Mouse (Mus musculus) intestine, embryonic 16.5 days (tissue): ENCODE results near the gene Slc48a1. TPM values are rescaled to one million over a fixed set of nuclear protein-coding genes. Genes with fewer than 3 reads are reported as not detected.
A peak's percentile ranks its signal among the peaks of the same experiment; 100 is the strongest.

ENCODE experiments used
- ATAC-seq: fragments of 200-750 bp; cut with Nextera tagmentation; 2 replicates; pipeline ENCODE4 v1.8.0; 2017; ENCODE audit warnings: moderate TSS enrichment, moderate library complexity
- H3K27ac ChIP-seq: fragments of 300-500 bp; sonication (generic); 2 replicates; pipeline ENCODE4 v1.5.1; 2014; ENCODE audit warnings: mild to moderate bottlenecking, low read length
- H3K27me3 ChIP-seq: fragments of 300-500 bp; sonication (generic); replicated peaks from 2 replicates; pipeline ENCODE4 v1.6.1; 2014; ENCODE audit warnings: low read length, control low read depth, mixed read lengths; ENCODE audit not compliant: control insufficient read depth, insufficient read depth
- H3K36me3 ChIP-seq: fragments of 300-500 bp; sonication (generic); 2 replicates; pipeline ENCODE4 v1.6.1; 2014; ENCODE audit warnings: low read length, control low read depth; ENCODE audit not compliant: control insufficient read depth, insufficient read depth
- H3K4me1 ChIP-seq: fragments of 300-500 bp; sonication (generic); 2 replicates; pipeline ENCODE4 v1.6.1; 2014; ENCODE audit warnings: low read length, control low read depth, mixed read lengths; ENCODE audit not compliant: control insufficient read depth, insufficient read depth
- H3K4me2 ChIP-seq: fragments of 300-500 bp; sonication (generic); 2 replicates; pipeline ENCODE4 v1.6.1; 2014; ENCODE audit warnings: low read depth, low read length, control low read depth
- H3K4me3 ChIP-seq: fragments of 300-500 bp; sonication (generic); 2 replicates; pipeline ENCODE4 v1.5.1; 2014; ENCODE audit warnings: mild to moderate bottlenecking, low read length
- H3K9ac ChIP-seq: fragments of 300-500 bp; sonication (generic); 2 replicates; pipeline ENCODE4 v1.6.1; 2014; ENCODE audit warnings: low read depth, low read length
- H3K9me3 ChIP-seq: fragments of 300-500 bp; sonication (generic); 2 replicates; pipeline ENCODE4 v1.6.1; 2016; ENCODE audit warnings: low read length, control low read depth; ENCODE audit not compliant: control insufficient read depth
- WGBS: fragments of 180-500 bp; shearing (Covaris S2); extraction: QIAGEN DNeasy Blood & Tissue Kit; methylation state at CpG from one replicate; pipeline ENCODE4 v1.1.7; 2014; 5-methylcytosine and 5-hydroxymethylcytosine counted together
- polyA plus RNA-seq: library from polyadenylated mRNA; unstranded; fragments of >200 nt; fragmentation: Nextera tagmentation; extraction: Ambion mirVana; gene quantifications from 2 replicates; pipeline ENCODE4 v1.2.1, GENCODE M21; 2015

The Slc48a1 gene
- polyA plus RNA-seq, 1 experiment from 2014 or later, result 26.9 TPM

DNA sequence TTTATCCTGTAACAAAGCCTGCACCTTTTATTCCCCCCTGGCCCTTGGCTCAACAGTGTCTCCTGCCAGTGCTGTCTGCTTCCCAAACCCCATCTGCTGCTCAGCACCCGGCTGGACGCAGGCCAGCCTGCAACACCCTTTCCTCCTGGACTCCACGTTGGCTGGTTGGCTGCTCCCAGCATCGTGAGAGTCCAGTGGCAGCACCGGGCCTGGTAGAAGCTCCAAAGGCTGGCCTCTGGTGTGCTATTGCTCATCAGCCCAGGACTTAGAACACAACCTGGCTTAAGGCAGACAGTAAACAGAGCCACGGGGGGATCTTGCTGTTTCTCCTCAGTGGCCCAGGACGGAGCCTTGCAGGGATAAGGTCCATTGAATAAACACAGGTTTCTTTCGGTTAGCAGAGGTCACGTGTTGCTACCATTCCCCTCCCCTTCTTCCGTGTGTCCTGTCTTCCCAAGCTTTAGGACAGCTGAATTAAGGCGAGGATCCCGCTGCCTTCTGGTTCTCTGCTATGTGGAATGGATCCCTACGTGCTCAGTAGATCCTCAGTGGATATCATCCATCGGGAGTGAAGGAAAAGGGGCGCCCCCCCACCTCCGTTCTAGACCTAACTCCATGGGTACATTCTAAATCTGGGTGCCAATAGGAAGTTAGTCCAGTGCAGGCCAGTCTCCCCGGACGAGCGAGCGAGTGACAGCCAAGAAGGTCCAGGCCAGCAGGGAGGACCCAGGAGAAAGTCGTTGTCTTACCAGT lies 35.3 kb downstream of the Slc48a1 start:
- Histone ChIP-seq H3K36me3 (no peaks in the 10 kb centered on the region), H3K4me1 (peaks cover 34% of the 10 kb centered on the region), H3K9me3 (no peaks in the 10 kb centered on the region), H3K27ac (peak overlapping the region; percentile 3; the same call in 1 of the 2 replicates), H3K4me3 (no peak overlapping the region), H3K4me2 (0 out of 2 replicates have a peak overlapping the region, but pooled peaks have one; percentile 0), H3K27me3 (no peaks in the 10 kb centered on the region), H3K9ac (peak overlapping the region; percentile 23)
- ATAC-seq, result 0 out of 2 replicates have a peak, but pooled peaks have one; percentile 25
- 35% methylated on average over 21 of the region's 21 CpGs for WGBS

DNA sequence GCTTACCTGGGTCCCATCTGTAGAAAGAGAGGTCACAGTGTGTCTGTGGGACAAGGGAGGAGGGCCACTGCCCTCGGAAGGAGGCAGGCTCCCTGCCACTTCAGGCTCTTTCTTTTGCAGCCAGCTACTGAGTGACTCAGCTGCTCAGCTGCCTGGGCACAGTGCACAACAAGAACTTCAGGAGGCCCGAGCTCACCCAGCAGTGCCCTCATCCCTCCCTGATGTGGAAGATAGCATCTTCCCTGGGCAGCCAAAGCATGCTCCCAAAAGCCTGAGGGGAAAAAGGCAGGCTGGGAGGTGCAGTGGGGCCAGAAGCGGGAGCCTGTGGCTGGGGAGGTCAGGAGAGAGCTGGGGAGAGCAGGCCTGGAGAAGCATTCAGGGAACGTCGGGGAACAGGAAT lies 36.4 kb downstream of the Slc48a1 start:
- no peak overlapping the region for H3K4me2 ChIP-seq
- H3K36me3 ChIP-seq, result no peaks in the 10 kb centered on the region
- no peaks in the 10 kb centered on the region for H3K27me3 ChIP-seq
- ATAC-seq, result no peak
- no peaks in the 10 kb centered on the region for H3K9me3 ChIP-seq
- H3K4me1 ChIP-seq, result peaks cover 34% of the 10 kb centered on the region
- WGBS, result 54% methylated on average over 5 of the region's 5 CpGs
- H3K4me3 ChIP-seq, result no peak overlapping the region
- H3K9ac ChIP-seq, result no peak overlapping the region
- H3K27ac ChIP-seq, result no peak overlapping the region

DNA sequence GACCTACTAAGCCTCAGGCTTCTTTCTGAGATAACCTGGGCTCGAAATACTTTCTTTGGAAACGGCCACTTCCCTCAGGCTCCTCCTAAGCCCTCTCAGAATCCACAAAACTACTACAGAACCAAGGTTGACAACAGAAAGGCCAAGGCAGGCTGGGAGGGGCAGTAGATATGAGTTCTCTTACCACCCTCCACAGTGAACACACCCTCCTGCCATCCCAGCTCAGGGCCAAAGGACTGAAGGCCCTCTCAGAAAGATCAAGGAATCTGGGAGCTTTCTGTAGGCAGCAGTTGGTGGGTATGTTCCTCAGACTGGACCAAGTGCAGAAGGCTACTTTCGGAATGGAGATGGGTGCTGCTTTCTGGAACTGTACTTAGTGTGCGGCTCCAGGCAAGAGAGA lies 36.9 kb downstream of the Slc48a1 start:
- no peaks in the 10 kb centered on the region for H3K9me3 ChIP-seq
- no peak overlapping the region for H3K9ac ChIP-seq
- WGBS, result 94% methylated on average over 4 of the region's 4 CpGs
- no peak for ATAC-seq
- no peak overlapping the region for H3K27ac ChIP-seq
- H3K4me1 ChIP-seq, result peaks cover 34% of the 10 kb centered on the region
- H3K27me3 ChIP-seq, result no peaks in the 10 kb centered on the region
- no peak overlapping the region for H3K4me3 ChIP-seq
- H3K36me3 ChIP-seq, result no peaks in the 10 kb centered on the region
- no peak overlapping the region for H3K4me2 ChIP-seq

DNA sequence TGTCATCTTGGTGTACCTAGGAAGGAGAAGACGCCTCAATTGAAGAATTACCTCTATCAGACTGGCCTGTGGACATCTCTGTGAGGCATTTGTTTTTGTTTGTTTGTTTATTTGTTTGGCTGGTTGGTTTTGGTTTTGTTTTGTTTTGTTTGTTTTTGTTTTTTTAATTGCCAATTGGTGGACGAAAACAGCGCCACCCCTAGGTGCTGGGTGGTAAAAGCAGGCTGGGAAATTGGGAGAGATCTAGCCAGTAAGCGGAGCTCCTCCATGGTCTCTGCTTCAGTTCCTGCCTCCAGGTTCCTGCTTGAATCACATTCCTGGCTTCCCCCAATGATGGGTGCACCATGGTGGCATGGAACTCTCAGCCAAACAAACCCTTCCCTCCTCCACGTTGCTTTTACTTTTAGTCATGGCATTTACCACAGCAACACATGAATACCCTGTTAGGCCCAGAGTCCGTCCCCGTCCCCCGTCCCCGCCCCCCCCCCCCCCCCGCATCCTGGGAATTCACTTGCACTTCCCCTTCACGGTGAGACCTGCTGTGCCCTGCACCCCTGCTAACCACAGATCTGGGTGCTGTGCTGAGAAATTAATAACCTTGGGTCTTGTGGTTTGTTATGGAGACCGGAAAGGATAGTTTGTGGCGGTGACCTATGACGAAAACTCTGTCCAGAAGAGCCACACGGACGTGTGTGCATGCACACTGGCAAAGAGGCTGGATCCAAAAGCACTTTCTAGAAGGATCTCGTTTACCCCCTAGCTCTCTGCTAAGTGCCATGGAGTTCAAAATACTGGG lies 38.1 kb downstream of the Slc48a1 start:
- H3K36me3 ChIP-seq, result no peaks in the 10 kb centered on the region
- H3K4me3 ChIP-seq, result no peak overlapping the region
- H3K9ac ChIP-seq, result no peak overlapping the region
- no peaks in the 10 kb centered on the region for H3K27me3 ChIP-seq
- ATAC-seq, result no peak
- WGBS, result 90% methylated on average over 17 of the region's 17 CpGs
- H3K9me3 ChIP-seq, result no peaks in the 10 kb centered on the region
- H3K4me2 ChIP-seq, result no peak overlapping the region
- H3K4me1 ChIP-seq, result peaks cover 35% of the 10 kb centered on the region
- no peak overlapping the region for H3K27ac ChIP-seq

DNA sequence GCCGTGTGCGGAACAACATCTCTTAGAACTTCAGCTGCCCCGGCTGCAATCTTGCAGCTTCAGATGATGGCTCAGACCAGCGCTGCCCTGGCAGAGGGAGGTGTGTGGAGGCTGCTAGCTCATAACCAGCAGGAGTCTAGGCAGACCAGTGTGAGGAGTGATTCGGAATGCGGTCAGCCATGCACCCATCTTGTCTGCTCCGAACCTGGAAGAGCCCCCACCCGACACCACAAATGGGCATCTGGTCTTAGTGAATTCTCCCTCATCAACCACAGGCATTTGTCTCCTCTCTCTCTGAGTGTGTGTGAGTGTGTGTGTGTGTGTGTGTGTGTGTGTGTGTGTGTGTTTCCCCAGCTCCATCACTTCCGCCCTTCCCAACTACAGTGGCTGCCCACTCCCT lies 41.6 kb downstream of the Slc48a1 start:
- Histone ChIP-seq H3K27me3 (no peaks in the 10 kb centered on the region), H3K36me3 (no peaks in the 10 kb centered on the region), H3K4me1 (peaks cover 39% of the 10 kb centered on the region), H3K27ac (no peak overlapping the region), H3K9me3 (no peaks in the 10 kb centered on the region), H3K4me2 (no peak overlapping the region), H3K9ac (no peak overlapping the region), H3K4me3 (no peak overlapping the region)
- no peak for ATAC-seq
- 86% methylated on average over 9 of the region's 9 CpGs for WGBS

DNA sequence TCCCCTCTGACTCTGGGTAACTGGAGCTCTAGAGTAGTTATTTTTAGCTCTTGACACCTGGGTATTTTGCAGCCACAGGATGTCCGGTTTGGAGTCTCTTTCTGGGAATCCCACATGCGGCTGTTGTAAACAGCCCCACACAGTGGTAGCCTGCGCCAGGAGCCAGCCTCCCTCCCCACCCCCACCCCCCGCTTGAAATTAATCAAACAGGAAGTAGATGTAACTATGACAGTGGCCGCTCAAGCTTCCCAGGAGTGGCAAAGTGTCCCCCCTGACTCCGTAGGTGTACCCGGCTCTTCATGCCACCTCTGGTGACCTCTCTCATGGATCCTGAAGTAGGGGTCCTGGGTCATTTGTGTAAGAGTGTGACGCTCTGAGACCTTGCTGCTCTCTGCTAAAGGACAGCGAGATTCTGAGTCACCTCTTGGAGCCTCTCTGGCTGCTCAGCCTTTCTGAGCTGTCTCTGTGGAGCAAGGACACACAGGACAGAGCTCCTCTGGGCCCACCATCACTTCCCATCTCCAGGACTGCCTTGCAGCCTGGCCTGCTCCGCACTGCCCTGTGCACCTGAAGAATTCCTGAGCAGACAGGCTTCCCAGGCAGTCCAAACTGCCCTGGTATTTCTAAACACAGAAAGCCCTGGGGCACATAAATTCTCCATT lies 43.1 kb downstream of the Slc48a1 start:
- no peak overlapping the region for H3K4me3 ChIP-seq
- peaks cover 49% of the 10 kb centered on the region for H3K4me1 ChIP-seq
- no peaks in the 10 kb centered on the region for H3K27me3 ChIP-seq
- peak; percentile 16 for ATAC-seq
- H3K9ac ChIP-seq, result no peak overlapping the region; the same call in 1 of the 2 replicates
- H3K27ac ChIP-seq, result peak overlapping the region; percentile 59
- no peaks in the 10 kb centered on the region for H3K9me3 ChIP-seq
- H3K4me2 ChIP-seq, result no peak overlapping the region
- 38% methylated on average over 10 of the region's 10 CpGs for WGBS
- no peaks in the 10 kb centered on the region for H3K36me3 ChIP-seq

DNA sequence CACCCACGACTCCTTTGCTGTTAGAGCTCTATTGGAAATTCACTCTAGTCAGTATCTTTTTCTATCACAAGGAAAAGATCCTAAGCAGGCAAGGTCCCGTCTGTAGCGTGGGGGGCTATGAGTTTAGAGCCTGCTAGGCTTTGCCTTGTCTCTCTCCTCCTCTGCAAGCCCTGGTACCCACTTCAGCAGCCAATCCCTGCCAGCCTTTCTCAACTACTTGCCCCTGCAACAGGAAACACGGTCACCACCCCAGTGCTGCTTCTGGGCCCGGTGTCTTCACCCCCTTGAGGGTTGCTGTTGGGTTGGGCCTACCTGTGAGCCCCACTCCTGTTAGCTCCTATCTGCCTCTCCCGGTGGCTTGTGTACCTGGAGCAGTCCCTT lies 43.7 kb downstream of the Slc48a1 start:
- H3K9ac ChIP-seq, result no peak overlapping the region; the same call in 1 of the 2 replicates
- H3K4me2 ChIP-seq, result no peak overlapping the region

DNA sequence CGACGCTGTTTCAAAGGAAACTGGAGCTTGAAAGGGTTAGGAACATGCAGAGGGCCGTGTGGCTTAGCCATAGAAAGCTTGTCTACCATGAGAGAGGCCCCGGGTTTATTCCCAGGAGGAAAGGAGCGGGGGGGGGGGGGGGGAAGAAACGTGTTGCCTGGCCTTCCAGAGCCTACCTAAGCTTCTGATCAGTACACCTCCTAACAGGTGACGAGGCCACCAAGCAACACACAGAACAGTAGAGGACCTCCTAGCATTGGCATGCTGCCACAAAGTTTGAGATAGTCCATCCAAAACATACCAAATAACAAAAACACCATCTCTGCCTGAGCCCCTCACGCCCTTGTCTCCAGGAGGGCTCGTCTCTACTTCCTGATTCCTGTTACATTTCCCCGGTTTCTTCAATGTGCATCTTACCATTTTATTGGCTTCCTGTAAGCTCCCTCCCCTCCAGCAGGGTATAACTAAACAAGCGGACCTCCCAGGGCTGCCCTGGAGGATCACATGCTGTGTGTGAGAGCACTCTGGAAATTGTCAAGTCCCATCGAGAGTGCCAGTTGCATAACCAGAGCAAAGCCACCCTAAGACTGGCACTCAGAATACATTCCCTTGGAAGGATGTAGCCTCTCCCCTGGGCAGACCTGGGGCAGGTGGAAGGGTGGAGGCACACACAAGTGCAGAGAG lies 44.4 kb downstream of the Slc48a1 start:
- ATAC-seq, result no peak
- H3K9me3 ChIP-seq, result no peaks in the 10 kb centered on the region
- no peak overlapping the region for H3K4me2 ChIP-seq
- no peak overlapping the region for H3K4me3 ChIP-seq
- peaks cover 57% of the 10 kb centered on the region for H3K4me1 ChIP-seq
- no peaks in the 10 kb centered on the region for H3K27me3 ChIP-seq
- WGBS, result 47% methylated on average over 12 of the region's 12 CpGs
- 0 out of 2 replicates have a peak overlapping the region, but pooled peaks have one; percentile 16 for H3K9ac ChIP-seq
- H3K27ac ChIP-seq, result no peak overlapping the region; the same call in 1 of the 2 replicates
- H3K36me3 ChIP-seq, result no peaks in the 10 kb centered on the region

More for the DNA sequence above, 43.7 kb downstream of the Slc48a1 start:
- Histone ChIP-seq H3K9me3 (no peaks in the 10 kb centered on the region), H3K27me3 (no peaks in the 10 kb centered on the region), H3K27ac (peak overlapping the region; percentile 59), H3K4me3 (no peak overlapping the region), H3K4me1 (peaks cover 53% of the 10 kb centered on the region), H3K36me3 (no peaks in the 10 kb centered on the region)
- no peak for ATAC-seq
- WGBS, result 59% methylated on average over 6 of the region's 6 CpGs

DNA sequence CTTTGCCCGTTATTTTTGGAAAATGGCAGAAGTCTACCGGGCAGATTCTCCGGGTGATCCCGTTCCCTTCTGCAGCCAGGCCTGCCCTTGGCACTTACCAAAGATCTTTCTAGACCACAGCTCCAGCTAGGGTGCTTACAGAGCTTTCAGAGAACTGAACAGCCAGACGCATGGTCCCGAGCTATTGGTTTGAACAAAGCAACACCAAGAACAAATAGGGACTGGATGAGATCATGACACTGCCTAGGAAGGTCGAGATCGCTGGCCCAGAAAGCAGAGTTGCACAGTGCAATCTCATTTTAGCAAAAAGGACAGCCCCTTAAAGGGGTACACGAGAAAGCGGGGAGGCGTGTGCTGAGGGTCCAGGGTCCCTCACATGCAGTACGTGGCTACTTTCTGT lies 45.2 kb downstream of the Slc48a1 start:
- Histone ChIP-seq H3K4me1 (peaks cover 60% of the 10 kb centered on the region), H3K27me3 (no peaks in the 10 kb centered on the region), H3K9ac (0 out of 2 replicates have a peak overlapping the region, but pooled peaks have one; percentile 16), H3K9me3 (no peaks in the 10 kb centered on the region), H3K4me2 (no peak overlapping the region), H3K36me3 (no peaks in the 10 kb centered on the region), H3K27ac (no peak overlapping the region), H3K4me3 (no peak overlapping the region)
- 77% methylated on average over 12 of the region's 12 CpGs for WGBS
- no peak for ATAC-seq
